Mouse (Mus musculus) left cerebral cortex, adult 11 months (tissue): Measurements from ENCODE around the gene Amhr2.

Experiments
- DNase-seq: peaks from one replicate; pipeline ENCODE4 v3.0.0; 2022; ENCODE audit warnings: low spot score

The Amhr2 gene

GRCm38 (mm10) chr15:102424657-102425056 is 20.5 kb upstream of the Amhr2 start:
- DNase-seq, result no peak

GRCm38 (mm10) chr15:102426963-102427362 is 18.2 kb upstream of the Amhr2 start:
- DNase-seq, result no peak

- no peak for DNase-seq
Observed at GRCm38 (mm10) chr15:102432046-102432445, 13.1 kb upstream of the Amhr2 start.

GRCm38 (mm10) chr15:102433173-102433572 is 12.0 kb upstream of the Amhr2 start:
- no peak for DNase-seq

GRCm38 (mm10) chr15:102442490-102442889 is 2.7 kb upstream of the Amhr2 start:
- DNase-seq, result peak; percentile 81

- DNase-seq, result no peak
Observed at GRCm38 (mm10) chr15:102446448-102446847, 1.3 kb downstream of the Amhr2 start.

- no peak for DNase-seq
Observed at GRCm38 (mm10) chr15:102449366-102449765, 4.2 kb downstream of the Amhr2 start.

GRCm38 (mm10) chr15:102450928-102451327 is 5.8 kb downstream of the Amhr2 start:
- DNase-seq, result no peak

GRCm38 (mm10) chr15:102451666-102452430 is 6.7 kb downstream of the Amhr2 start:
- peak; percentile 22 for DNase-seq

- no peak for DNase-seq
Observed at GRCm38 (mm10) chr15:102455993-102456392, 10.8 kb downstream of the Amhr2 start.

GRCm38 (mm10) chr15:102458050-102458736 is 13.0 kb downstream of the Amhr2 start:
- DNase-seq, result no peak

- peak; percentile 90 for DNase-seq
Observed at GRCm38 (mm10) chr15:102458904-102459317, 13.7 kb downstream of the Amhr2 start, which contains the start of gene Prr13. TSS of gene Prr13 (plus strand) at chr15:102459028.

- DNase-seq, result no peak
Observed at GRCm38 (mm10) chr15:102459381-102459780, 14.2 kb downstream of the Amhr2 start.

- no peak for DNase-seq
Observed at GRCm38 (mm10) chr15:102459847-102460246, 14.7 kb downstream of the Amhr2 start.

- no peak for DNase-seq
Observed at GRCm38 (mm10) chr15:102460409-102460808, 15.2 kb downstream of the Amhr2 start.

GRCm38 (mm10) chr15:102460971-102461370 is 15.8 kb downstream of the Amhr2 start:
- no peak for DNase-seq

GRCm38 (mm10) chr15:102461430-102462075 is 16.4 kb downstream of the Amhr2 start:
- DNase-seq, result no peak

GRCm38 (mm10) chr15:102463666-102464065 is 18.5 kb downstream of the Amhr2 start:
- no peak for DNase-seq

- DNase-seq, result no peak
Observed at GRCm38 (mm10) chr15:102468675-102469370, 23.7 kb downstream of the Amhr2 start.

GRCm38 (mm10) chr15:102470183-102470604 is 25.0 kb downstream of the Amhr2 start, which contains the start of gene Pcbp2:
TSS of gene Pcbp2 (plus strand) at chr15:102470539.
- peak; percentile 91 for DNase-seq

GRCm38 (mm10) chr15:102470605-102471294 is 25.6 kb downstream of the Amhr2 start:
- DNase-seq, result peak; percentile 62

- no peak for DNase-seq
Observed at GRCm38 (mm10) chr15:102471295-102471645, 26.1 kb downstream of the Amhr2 start.
